Mouse (Mus musculus): ENCODE results near the gene Gm20425. TPM values are rescaled to one million over a fixed set of nuclear protein-coding genes. Genes with fewer than 3 reads are reported as not detected.

The Gm20425 gene
- polyA plus RNA-seq, 1 experiment from 2014 or later, result 0.49 TPM

DNA sequence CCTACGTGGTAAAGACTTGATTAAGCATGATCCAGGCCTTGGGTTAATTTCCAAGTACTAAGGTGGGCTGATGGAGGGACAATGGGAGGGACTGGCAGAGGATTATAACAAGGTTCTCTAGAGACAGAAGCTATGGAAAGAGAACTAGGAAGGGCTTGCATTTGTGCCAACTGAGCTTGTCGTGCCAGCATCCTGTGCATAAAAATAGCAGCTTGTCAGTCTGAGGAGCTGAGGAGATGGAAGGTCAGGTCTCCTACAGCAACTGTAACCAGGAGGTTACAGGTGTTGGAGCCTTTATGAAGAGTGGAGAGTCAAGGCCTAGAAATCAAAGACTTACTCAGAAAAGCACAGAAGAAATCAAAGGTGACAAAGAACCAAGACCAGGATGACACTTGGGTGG, 16.5 kb downstream of the Gm20425 start:
- ATAC-seq (ENCODE audit: borderline replicate concordance, extremely low read depth, low FRiP score, low TSS enrichment), result no peak
- H3K27ac ChIP-seq, result no peak overlapping the region
- H3K4me3 ChIP-seq, result no peak overlapping the region
- WGBS, result 77% methylated on average over 2 of the region's 2 CpGs
- no peak overlapping the region for H3K9ac ChIP-seq
- no peaks in the 10 kb centered on the region for H3K27me3 ChIP-seq
- no peaks in the 10 kb centered on the region for H3K9me3 ChIP-seq
- 0 out of 2 replicates have a peak, but pooled peaks cover 4% of the 10 kb centered on the region for H3K4me1 ChIP-seq
- no peaks in the 10 kb centered on the region for H3K36me3 ChIP-seq
- H3K4me2 ChIP-seq, result no peak overlapping the region

DNA sequence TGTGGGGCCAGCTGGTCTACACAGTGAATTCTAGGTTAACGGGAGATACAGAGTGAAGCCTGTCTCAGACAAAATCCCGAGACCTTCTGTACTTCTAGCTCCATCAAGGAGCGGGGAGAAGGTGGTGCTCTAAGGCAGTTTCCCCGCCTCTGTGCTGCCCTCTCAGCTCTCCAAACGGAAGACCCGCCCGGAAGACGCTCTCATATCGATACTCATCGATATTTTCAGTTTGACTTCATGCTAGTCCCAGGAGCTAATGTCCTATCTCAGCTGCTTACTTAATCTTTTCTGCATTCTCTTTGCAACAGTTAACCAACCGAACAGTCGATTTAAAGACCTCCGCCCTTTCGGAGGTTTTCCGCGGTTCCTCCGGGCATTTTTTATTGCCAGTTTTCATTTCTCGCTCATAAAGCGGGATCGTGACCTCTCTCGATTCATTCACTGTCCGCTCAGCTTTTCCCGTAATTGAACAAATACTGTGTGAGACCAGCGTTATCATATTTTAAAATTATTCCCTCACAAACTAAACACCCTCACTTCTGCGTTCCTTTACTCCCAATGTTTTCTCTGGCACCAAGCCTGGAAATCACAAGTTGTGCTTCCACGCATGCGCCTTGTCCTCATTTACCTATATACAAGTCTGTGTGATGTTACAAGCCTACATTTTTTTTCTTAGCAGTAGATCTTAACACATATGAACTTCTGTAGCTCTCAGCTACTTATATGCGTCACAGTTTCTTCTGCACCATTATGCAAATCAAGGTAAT, 17.3 kb downstream of the Gm20425 start:
- H3K4me1 ChIP-seq, result 0 out of 2 replicates have a peak, but pooled peaks cover 4% of the 10 kb centered on the region
- H3K4me3 ChIP-seq, result peak overlapping the region; percentile 25; the same call in 1 of the 2 replicates
- H3K9ac ChIP-seq, result no peak overlapping the region
- H3K27me3 ChIP-seq, result no peaks in the 10 kb centered on the region
- H3K36me3 ChIP-seq, result no peaks in the 10 kb centered on the region
- H3K9me3 ChIP-seq, result no peaks in the 10 kb centered on the region
- WGBS, result 58% methylated on average over 28 of the region's 28 CpGs
- ATAC-seq (ENCODE audit: borderline replicate concordance, extremely low read depth, low FRiP score, low TSS enrichment), result no peak
- H3K27ac ChIP-seq, result no peak overlapping the region
- peak overlapping the region; percentile 38 for H3K4me2 ChIP-seq

GRCm38 (mm10) chr9:103208802-103209423, 21.2 kb downstream of the Gm20425 start:
- no peak overlapping the region for H3K9ac ChIP-seq
- no peaks in the 10 kb centered on the region for H3K27me3 ChIP-seq
- 63% methylated on average over 6 of the region's 6 CpGs for WGBS
- H3K4me2 ChIP-seq, result no peak overlapping the region
- H3K27ac ChIP-seq, result no peak overlapping the region
- H3K36me3 ChIP-seq, result no peaks in the 10 kb centered on the region
- peaks cover 4% of the 10 kb centered on the region; the same call in 1 of the 2 replicates for H3K4me1 ChIP-seq
- no peaks in the 10 kb centered on the region for H3K9me3 ChIP-seq
- ATAC-seq (ENCODE audit: borderline replicate concordance, extremely low read depth, low FRiP score, low TSS enrichment), result no peak
- no peak overlapping the region for H3K4me3 ChIP-seq

DNA sequence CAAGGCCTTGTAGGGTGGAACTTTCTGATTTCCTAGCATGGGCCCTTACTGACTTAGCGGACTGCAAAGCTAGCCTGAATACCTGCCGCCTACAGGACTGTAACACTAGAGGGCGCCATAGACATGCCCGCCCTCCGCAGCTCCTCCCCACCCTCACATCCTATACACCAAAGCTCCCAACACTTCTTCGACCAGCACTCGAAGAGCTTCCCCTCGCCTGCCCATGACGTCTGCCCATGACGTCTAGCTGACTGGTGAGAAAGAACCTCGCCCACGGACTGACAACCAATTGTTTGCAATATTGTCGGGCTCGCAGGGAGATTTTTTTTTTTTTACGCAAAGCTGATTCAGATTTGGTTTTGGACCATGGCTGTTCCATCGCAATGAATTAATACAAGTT, 22.3 kb downstream of the Gm20425 start:
- H3K9ac ChIP-seq, result peak overlapping the region; percentile 19; the same call in 1 of the 2 replicates
- no peaks in the 10 kb centered on the region for H3K9me3 ChIP-seq
- no peak overlapping the region for H3K27ac ChIP-seq
- WGBS, result 10% methylated on average over 16 of the region's 16 CpGs
- peaks cover 4% of the 10 kb centered on the region; the same call in 1 of the 2 replicates for H3K4me1 ChIP-seq
- no peaks in the 10 kb centered on the region for H3K36me3 ChIP-seq
- peak overlapping the region; percentile 51 for H3K4me2 ChIP-seq
- peak overlapping the region; percentile 10 for H3K4me3 ChIP-seq
- peak; percentile 90 for ATAC-seq (ENCODE audit: borderline replicate concordance, extremely low read depth, low FRiP score, low TSS enrichment)
- no peaks in the 10 kb centered on the region for H3K27me3 ChIP-seq

DNA sequence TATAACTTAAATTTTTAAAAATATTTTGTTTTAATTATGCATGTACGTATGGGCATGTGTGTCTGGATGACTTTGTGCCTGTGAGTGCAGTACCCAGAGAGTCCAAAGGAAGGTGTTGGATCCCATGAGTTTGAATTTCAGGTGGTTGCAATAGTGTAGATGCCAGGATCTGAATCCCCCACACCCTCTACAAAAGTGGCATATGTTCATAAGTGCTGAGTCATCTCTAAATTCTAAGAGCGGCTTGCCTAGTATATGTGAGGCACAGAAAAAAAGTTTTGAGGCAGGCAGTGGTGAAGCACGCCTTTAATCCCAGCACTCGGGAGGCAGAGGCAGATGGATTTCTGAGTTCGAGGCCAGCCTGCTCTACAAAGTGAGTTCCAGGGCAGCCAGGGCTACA, 24.3 kb downstream of the Gm20425 start:
- H3K4me3 ChIP-seq, result no peak overlapping the region
- no peaks in the 10 kb centered on the region for H3K27me3 ChIP-seq
- H3K9ac ChIP-seq, result no peak overlapping the region
- 89% methylated on average over 5 of the region's 5 CpGs for WGBS
- H3K27ac ChIP-seq, result no peak overlapping the region
- no peaks in the 10 kb centered on the region for H3K9me3 ChIP-seq
- no peaks in the 10 kb centered on the region; the same call in none of the 2 replicates for H3K4me1 ChIP-seq
- no peak overlapping the region for H3K4me2 ChIP-seq
- no peak for ATAC-seq (ENCODE audit: borderline replicate concordance, extremely low read depth, low FRiP score, low TSS enrichment)
- no peaks in the 10 kb centered on the region for H3K36me3 ChIP-seq

GRCm38 (mm10) chr9:103201561-103202260, 28.4 kb downstream of the Gm20425 start, which contains the start of gene Srprb:
Gene Srprb (minus strand): TSS chr9:103202137.
- H3K4me1 ChIP-seq, result peaks cover 4% of the 10 kb centered on the region
- peak within 1 kb of the TSS; percentile 59 for H3K4me2 ChIP-seq
- peaks cover 23% of the 10 kb centered on the region for H3K36me3 ChIP-seq
- H3K4me3 ChIP-seq, result peak within 1 kb of the TSS; percentile 77
- no peaks in the 10 kb centered on the region for H3K9me3 ChIP-seq
- H3K27me3 ChIP-seq, result no peaks in the 10 kb centered on the region
- peak within 1 kb of the TSS; percentile 85 for H3K9ac ChIP-seq
- under 1% methylated on average over 45 of the region's 45 CpGs for WGBS
- peak within 1 kb of the TSS; percentile 77 for H3K27ac ChIP-seq
- ATAC-seq (ENCODE audit: borderline replicate concordance, extremely low read depth, low FRiP score, low TSS enrichment), result peak; percentile 99

- Histone ChIP-seq H3K27ac (no peak overlapping the region), H3K27me3 (no peaks in the 10 kb centered on the region), H3K36me3 (peaks cover 56% of the 10 kb centered on the region), H3K4me3 (no peak overlapping the region), H3K9me3 (no peaks in the 10 kb centered on the region), H3K9ac (no peak overlapping the region), H3K4me2 (no peak overlapping the region), H3K4me1 (0 out of 2 replicates have a peak, but pooled peaks cover 3% of the 10 kb centered on the region)
- ATAC-seq (ENCODE audit: borderline replicate concordance, extremely low read depth, low FRiP score, low TSS enrichment), result no peak
- 89% methylated on average over 4 of the region's 4 CpGs for WGBS
These were observed 41.7 kb downstream of the Gm20425 start for GRCm38 (mm10) chr9:103188416-103188815.

DNA sequence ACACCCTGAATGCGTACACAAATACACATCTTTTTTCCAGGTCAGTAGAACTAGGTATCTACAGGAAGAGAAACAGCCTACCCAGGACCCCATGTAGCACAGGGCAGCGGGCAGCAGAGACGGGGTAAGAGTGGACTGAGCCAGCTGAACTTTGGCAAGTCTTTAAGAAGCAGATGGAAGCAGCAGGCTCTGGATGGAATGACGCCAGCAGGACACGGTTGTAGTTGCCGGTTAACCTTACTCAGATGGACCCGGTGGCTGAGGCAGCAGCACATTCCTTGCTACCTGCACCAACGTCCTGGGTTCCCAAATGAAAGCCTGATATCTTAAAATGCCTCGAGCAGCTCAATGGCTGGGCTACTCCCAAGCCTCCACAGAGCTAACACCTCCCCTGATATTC, 43.4 kb downstream of the Gm20425 start:
- Histone ChIP-seq H3K9ac (no peak overlapping the region), H3K27me3 (no peaks in the 10 kb centered on the region), H3K36me3 (peaks cover 39% of the 10 kb centered on the region), H3K9me3 (no peaks in the 10 kb centered on the region), H3K4me2 (no peak overlapping the region), H3K4me1 (0 out of 2 replicates have a peak, but pooled peaks cover 3% of the 10 kb centered on the region), H3K4me3 (no peak overlapping the region), H3K27ac (no peak overlapping the region)
- no peak for ATAC-seq (ENCODE audit: borderline replicate concordance, extremely low read depth, low FRiP score, low TSS enrichment)
- WGBS, result 42% methylated on average over 9 of the region's 9 CpGs

GRCm38 (mm10) chr9:103185946-103186345, 44.2 kb downstream of the Gm20425 start:
- no peak overlapping the region for H3K4me3 ChIP-seq
- H3K9ac ChIP-seq, result no peak overlapping the region
- no peak for ATAC-seq (ENCODE audit: borderline replicate concordance, extremely low read depth, low FRiP score, low TSS enrichment)
- H3K27ac ChIP-seq, result no peak overlapping the region
- 79% methylated on average over 8 of the region's 8 CpGs for WGBS
- no peaks in the 10 kb centered on the region for H3K9me3 ChIP-seq
- H3K4me2 ChIP-seq, result no peak overlapping the region
- 0 out of 2 replicates have a peak, but pooled peaks cover 3% of the 10 kb centered on the region for H3K4me1 ChIP-seq
- H3K27me3 ChIP-seq, result no peaks in the 10 kb centered on the region
- peaks cover 33% of the 10 kb centered on the region for H3K36me3 ChIP-seq

- 55% methylated on average over 4 of the region's 4 CpGs for WGBS
- H3K4me1 ChIP-seq, result peaks cover 14% of the 10 kb centered on the region
- ATAC-seq (ENCODE audit: borderline replicate concordance, extremely low read depth, low FRiP score, low TSS enrichment), result no peak
- no peak overlapping the region for H3K27ac ChIP-seq
- H3K36me3 ChIP-seq, result peaks cover 22% of the 10 kb centered on the region
- H3K9ac ChIP-seq, result no peak overlapping the region
- H3K27me3 ChIP-seq, result no peaks in the 10 kb centered on the region
- no peak overlapping the region for H3K4me3 ChIP-seq
- H3K4me2 ChIP-seq, result no peak overlapping the region
- no peaks in the 10 kb centered on the region for H3K9me3 ChIP-seq
These were observed 45.3 kb downstream of the Gm20425 start for GRCm38 (mm10) chr9:103184855-103185254.

DNA sequence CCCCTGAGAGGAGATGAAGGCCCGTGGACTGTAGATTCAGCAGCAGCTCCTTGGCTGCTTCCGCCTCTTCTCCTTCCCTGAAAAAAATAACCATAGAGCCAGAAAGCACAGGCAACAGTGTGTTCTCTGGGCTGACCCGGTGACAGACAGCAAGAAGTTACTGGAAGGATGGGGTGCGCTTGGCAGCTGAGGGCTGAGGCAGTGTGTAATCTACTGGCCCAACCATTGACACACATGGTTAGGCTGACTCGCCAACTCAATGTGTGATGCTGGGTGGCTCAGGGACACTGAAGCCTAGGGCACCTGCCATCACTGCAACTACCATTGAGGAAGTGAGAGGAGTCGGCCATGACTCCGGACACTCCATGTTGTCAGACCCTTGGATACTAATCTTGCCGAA, 48.2 kb downstream of the Gm20425 start:
- no peak overlapping the region for H3K4me3 ChIP-seq
- H3K9me3 ChIP-seq, result no peaks in the 10 kb centered on the region
- no peak overlapping the region for H3K27ac ChIP-seq
- ATAC-seq (ENCODE audit: borderline replicate concordance, extremely low read depth, low FRiP score, low TSS enrichment), result no peak
- H3K27me3 ChIP-seq, result no peaks in the 10 kb centered on the region
- no peaks in the 10 kb centered on the region for H3K36me3 ChIP-seq
- no peak overlapping the region for H3K4me2 ChIP-seq
- H3K4me1 ChIP-seq, result peaks cover 15% of the 10 kb centered on the region
- H3K9ac ChIP-seq, result no peak overlapping the region
- 85% methylated on average over 8 of the region's 8 CpGs for WGBS
